Mouse (Mus musculus) neural tube, embryonic 11.5 days (tissue): ENCODE measurements around the gene Slc47a1. TPM values are rescaled to one million over a fixed set of nuclear protein-coding genes. Genes with fewer than 3 reads are reported as not detected.
A peak's percentile ranks its signal among the peaks of the same experiment; 100 is the strongest.
"Not testable (repeated sequence)": the region's sequence is repeated elsewhere in the genome, so short reads cannot be mapped to it uniquely, and the experiment has no call there.

ENCODE experiments used
- ATAC-seq: fragments of 200-750 bp; cut with Nextera tagmentation; 2 replicates; pipeline ENCODE4 v1.8.0; 2017; ENCODE audit warnings: moderate number of reproducible peaks, mild to moderate bottlenecking, moderate TSS enrichment, moderate library complexity; ENCODE audit not compliant: insufficient read depth, low FRiP score, low TSS enrichment
- DNase-seq: peaks from one replicate; pipeline ENCODE4 v3.0.0-alpha.2; 2015; ENCODE audit warnings: low spot score
- H3K27ac ChIP-seq: fragments of 300-500 bp; sonication (generic); 2 replicates; pipeline ENCODE4 v1.5.1; 2014; ENCODE audit warnings: low read depth, mild to moderate bottlenecking, low read length
- H3K27me3 ChIP-seq: fragments of 300-500 bp; sonication (generic); 2 replicates; pipeline ENCODE4 v1.6.1; 2014; ENCODE audit warnings: mild to moderate bottlenecking, low read length, mixed read lengths; ENCODE audit not compliant: control insufficient read depth, insufficient read depth
- H3K36me3 ChIP-seq: fragments of 300-500 bp; sonication (generic); 2 replicates; pipeline ENCODE4 v1.6.1; 2014; ENCODE audit warnings: mild to moderate bottlenecking, low read length, moderate library complexity, mixed read lengths; ENCODE audit not compliant: control insufficient read depth, insufficient read depth
- H3K4me1 ChIP-seq: fragments of 300-500 bp; sonication (generic); 2 replicates; pipeline ENCODE4 v1.6.1; 2014; ENCODE audit warnings: low read length, mixed read lengths; ENCODE audit not compliant: control insufficient read depth, insufficient read depth
- H3K4me2 ChIP-seq: fragments of 300-500 bp; sonication (generic); 2 replicates; pipeline ENCODE4 v1.6.1; 2014; ENCODE audit warnings: low read depth, mild to moderate bottlenecking, moderate library complexity
- H3K4me3 ChIP-seq: fragments of 300-500 bp; sonication (generic); 2 replicates; pipeline ENCODE4 v1.5.1; 2014; ENCODE audit warnings: low read depth, low read length
- H3K9ac ChIP-seq: fragments of 300-500 bp; sonication (generic); 2 replicates; pipeline ENCODE4 v1.6.1; 2014; ENCODE audit warnings: mild to moderate bottlenecking, low read length
- H3K9me3 ChIP-seq: fragments of 300-500 bp; sonication (generic); 2 replicates; pipeline ENCODE4 v1.6.1; 2016; ENCODE audit warnings: low read length; ENCODE audit not compliant: control insufficient read depth
- WGBS: fragments of 180-500 bp; shearing (Covaris S2); extraction: QIAGEN DNeasy Blood & Tissue Kit; methylation state at CpG from one replicate; pipeline ENCODE4 v1.1.7; 2014; 5-methylcytosine and 5-hydroxymethylcytosine counted together
- polyA plus RNA-seq: library from polyadenylated mRNA; unstranded; fragments of >200 nt; fragmentation: Nextera tagmentation; extraction: Ambion mirVana; gene quantifications from 2 replicates; pipeline ENCODE4 v1.2.1, GENCODE M21; 2014

Slc47a1 gene
- polyA plus RNA-seq, result 0.08 TPM in 1 of 2 replicates, not detected in the other

DNA sequence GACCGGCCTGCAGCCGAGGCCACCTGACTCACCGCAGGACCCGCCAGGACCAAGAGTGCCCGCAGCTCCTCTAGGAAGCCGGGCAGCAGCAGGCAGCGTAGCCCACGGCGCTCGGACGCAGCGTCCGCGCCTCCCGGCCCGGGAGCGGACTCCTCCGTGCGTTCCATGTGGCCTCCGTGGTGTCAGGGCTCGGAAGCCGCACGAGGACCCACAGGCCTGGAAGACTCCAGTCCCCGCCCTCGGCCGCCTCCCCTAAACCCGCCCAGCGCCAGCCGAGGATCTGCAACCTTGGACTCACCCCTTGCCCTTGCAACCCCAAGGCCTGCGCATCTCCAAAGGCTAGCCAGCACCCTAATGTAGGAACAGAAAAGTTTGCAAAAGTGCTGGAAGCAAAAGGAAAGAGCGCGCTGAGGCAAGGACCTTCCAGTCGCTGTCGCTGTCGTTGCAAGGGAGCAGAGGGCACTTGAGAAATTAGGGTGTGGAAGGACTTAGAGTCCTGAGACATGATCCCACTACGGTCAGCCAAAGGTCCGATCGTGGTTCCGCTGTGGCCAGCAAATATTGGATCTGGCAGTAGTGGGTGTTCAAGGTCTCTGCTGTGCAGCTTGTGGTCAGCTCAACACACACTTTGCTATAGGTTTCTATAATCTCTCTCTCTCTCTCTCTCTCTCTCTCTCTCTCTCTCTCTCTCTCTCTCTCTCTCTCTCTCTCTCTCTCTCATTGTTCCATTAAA, at the start of gene Slc47a1:
Gene Slc47a1 (minus strand): TSS at position 465 of the 733 bp plus-strand sequence.
- Histone ChIP-seq H3K4me3 (peak within 1 kb of the TSS; percentile 25), H3K4me2 (peak within 1 kb of the TSS; percentile 39), H3K36me3 (no peaks in the 10 kb centered on the region), H3K4me1 (no peaks in the 10 kb centered on the region; the same call in 1 of the 2 replicates), H3K27ac (no peak within 1 kb of the TSS), H3K27me3 (peaks cover 24% of the 10 kb centered on the region), H3K9me3 (no peaks in the 10 kb centered on the region), H3K9ac (0 out of 2 replicates have a peak within 1 kb of the TSS, but pooled peaks have one; percentile 29)
- WGBS, result 17% methylated on average over 39 of the region's 39 CpGs
- DNase-seq (peak; percentile 13), ATAC-seq (no peak)

GRCm38 (mm10) chr11:61419253-61419652, 41.1 kb upstream of the Slc47a1 start:
- ATAC-seq, result no peak
- no peak overlapping the region for H3K27ac ChIP-seq
- 85% methylated on average over 6 of the region's 6 CpGs for WGBS
- no peaks in the 10 kb centered on the region for H3K9me3 ChIP-seq
- H3K4me2 ChIP-seq, result no peak overlapping the region
- no peaks in the 10 kb centered on the region for H3K27me3 ChIP-seq
- H3K4me3 ChIP-seq, result no peak overlapping the region
- no peak for DNase-seq
- no peak overlapping the region for H3K9ac ChIP-seq
- no peaks in the 10 kb centered on the region for H3K36me3 ChIP-seq
- H3K4me1 ChIP-seq, result no peaks in the 10 kb centered on the region

DNA sequence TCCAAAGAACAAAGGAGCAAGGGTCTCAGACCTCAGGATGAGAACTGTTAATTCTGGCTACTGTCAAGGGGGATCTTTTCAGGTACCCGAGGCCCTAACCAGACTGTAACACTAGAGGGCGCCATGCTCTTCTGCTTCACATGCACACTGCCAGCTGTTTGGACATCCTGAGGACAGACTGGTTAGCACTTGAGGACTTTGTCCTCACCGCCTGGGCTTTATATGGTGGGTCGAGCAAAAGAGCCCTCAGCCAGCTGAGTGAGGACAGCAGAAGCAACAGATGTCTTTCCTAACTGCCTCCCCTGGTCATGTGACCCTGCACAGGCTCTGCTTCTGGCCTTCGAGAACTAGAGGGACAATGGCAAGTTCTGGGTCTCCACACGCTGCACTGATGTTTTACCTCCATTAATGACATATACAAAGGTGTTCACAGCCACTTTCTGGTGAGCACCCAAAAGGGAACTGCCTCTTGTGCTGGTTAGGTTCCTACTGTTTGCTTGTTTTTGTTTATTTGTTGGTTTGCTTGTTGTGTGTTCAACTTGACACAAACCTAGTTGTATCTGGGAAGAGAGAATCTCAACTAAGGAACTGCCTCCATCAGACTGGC, 39.9 kb upstream of the Slc47a1 start:
- H3K4me1 ChIP-seq, result no peaks in the 10 kb centered on the region
- H3K4me2 ChIP-seq, result no peak overlapping the region
- no peaks in the 10 kb centered on the region for H3K27me3 ChIP-seq
- no peak overlapping the region for H3K9ac ChIP-seq
- no peaks in the 10 kb centered on the region for H3K36me3 ChIP-seq
- DNase-seq, result peak; percentile 83
- no peak overlapping the region for H3K27ac ChIP-seq
- 32% methylated on average over 6 of the region's 6 CpGs for WGBS
- H3K9me3 ChIP-seq, result no peaks in the 10 kb centered on the region
- no peak for ATAC-seq
- no peak overlapping the region for H3K4me3 ChIP-seq

DNA sequence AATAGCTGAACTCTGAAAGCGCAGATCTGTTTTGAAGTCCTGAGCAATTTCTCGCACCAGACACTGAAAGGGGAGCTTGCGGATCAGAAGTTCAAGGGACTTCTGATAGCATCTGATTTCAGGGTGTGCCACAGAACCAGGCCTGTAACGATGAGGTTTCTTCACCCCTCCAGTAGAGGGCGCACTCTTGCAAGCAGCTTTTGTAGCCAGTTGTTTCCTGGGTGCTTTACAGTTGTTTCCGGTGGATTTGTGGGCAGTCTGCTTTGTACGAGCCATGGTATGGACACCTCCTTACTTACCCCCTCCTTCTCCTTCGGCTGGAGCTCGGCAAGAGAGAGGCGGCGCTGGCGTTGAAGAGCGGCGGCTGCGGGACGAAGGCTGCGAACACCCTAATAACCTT, 38.4 kb upstream of the Slc47a1 start:
- H3K9me3 ChIP-seq, H3K36me3 ChIP-seq, H3K27me3 ChIP-seq, H3K27ac ChIP-seq, H3K4me3 ChIP-seq, H3K9ac ChIP-seq, ATAC-seq, H3K4me2 ChIP-seq, DNase-seq, H3K4me1 ChIP-seq: not testable (repeated sequence)
- 84% methylated on average over 17 of the region's 17 CpGs for WGBS

GRCm38 (mm10) chr11:61415444-61415843, 37.3 kb upstream of the Slc47a1 start:
- ATAC-seq, result no peak
- WGBS, result 79% methylated on average over 1 of the region's 1 CpGs
- H3K4me2 ChIP-seq, result no peak overlapping the region
- H3K27me3 ChIP-seq, result no peaks in the 10 kb centered on the region
- H3K9ac ChIP-seq, result no peak overlapping the region
- no peaks in the 10 kb centered on the region for H3K36me3 ChIP-seq
- DNase-seq, result no peak
- H3K4me1 ChIP-seq, result no peaks in the 10 kb centered on the region
- no peak overlapping the region for H3K27ac ChIP-seq
- H3K4me3 ChIP-seq, result no peak overlapping the region
- no peaks in the 10 kb centered on the region for H3K9me3 ChIP-seq

GRCm38 (mm10) chr11:61414560-61414959, 36.4 kb upstream of the Slc47a1 start:
- 84% methylated on average over 3 of the region's 3 CpGs for WGBS
- Histone ChIP-seq H3K4me2 (no peak overlapping the region), H3K9me3 (no peaks in the 10 kb centered on the region), H3K27me3 (no peaks in the 10 kb centered on the region), H3K4me1 (no peaks in the 10 kb centered on the region), H3K4me3 (no peak overlapping the region), H3K9ac (no peak overlapping the region), H3K27ac (no peak overlapping the region), H3K36me3 (no peaks in the 10 kb centered on the region)
- DNase-seq (no peak), ATAC-seq (no peak)

DNA sequence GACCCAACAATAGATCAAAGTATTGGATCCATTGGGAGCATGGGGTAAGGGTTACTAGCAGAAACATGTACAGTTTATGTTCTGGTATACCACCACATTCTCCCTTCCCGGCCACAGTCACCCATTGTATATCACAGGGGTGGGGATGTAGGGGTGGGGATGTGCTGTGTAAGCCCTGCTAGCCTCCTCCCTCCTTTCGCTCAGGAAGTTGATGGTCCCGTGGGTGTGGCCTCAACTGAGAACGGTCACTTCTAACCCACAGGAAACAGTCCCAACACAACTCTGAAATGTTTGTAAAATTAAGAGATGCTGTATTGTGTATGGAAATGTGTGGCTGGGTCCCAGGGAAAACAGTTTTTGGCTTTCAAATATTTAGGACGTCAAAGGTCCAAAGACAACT, 35.3 kb upstream of the Slc47a1 start:
- no peaks in the 10 kb centered on the region for H3K36me3 ChIP-seq
- no peak for ATAC-seq
- no peaks in the 10 kb centered on the region for H3K27me3 ChIP-seq
- 83% methylated on average over 5 of the region's 5 CpGs for WGBS
- no peaks in the 10 kb centered on the region for H3K4me1 ChIP-seq
- no peak overlapping the region for H3K27ac ChIP-seq
- DNase-seq, result no peak
- no peak overlapping the region for H3K4me3 ChIP-seq
- H3K9me3 ChIP-seq, result no peaks in the 10 kb centered on the region
- no peak overlapping the region for H3K9ac ChIP-seq
- no peak overlapping the region for H3K4me2 ChIP-seq

- H3K27me3 ChIP-seq, result no peaks in the 10 kb centered on the region
- H3K9ac ChIP-seq, result no peak overlapping the region
- H3K9me3 ChIP-seq, result no peaks in the 10 kb centered on the region
- DNase-seq, result no peak
- ATAC-seq, result no peak
- WGBS, result 51% methylated on average over 7 of the region's 7 CpGs
- H3K4me3 ChIP-seq, result no peak overlapping the region
- H3K36me3 ChIP-seq, result no peaks in the 10 kb centered on the region
- H3K4me2 ChIP-seq, result no peak overlapping the region
- no peaks in the 10 kb centered on the region for H3K4me1 ChIP-seq
- no peak overlapping the region for H3K27ac ChIP-seq
Observed at GRCm38 (mm10) chr11:61411809-61412208, 33.7 kb upstream of the Slc47a1 start.

DNA sequence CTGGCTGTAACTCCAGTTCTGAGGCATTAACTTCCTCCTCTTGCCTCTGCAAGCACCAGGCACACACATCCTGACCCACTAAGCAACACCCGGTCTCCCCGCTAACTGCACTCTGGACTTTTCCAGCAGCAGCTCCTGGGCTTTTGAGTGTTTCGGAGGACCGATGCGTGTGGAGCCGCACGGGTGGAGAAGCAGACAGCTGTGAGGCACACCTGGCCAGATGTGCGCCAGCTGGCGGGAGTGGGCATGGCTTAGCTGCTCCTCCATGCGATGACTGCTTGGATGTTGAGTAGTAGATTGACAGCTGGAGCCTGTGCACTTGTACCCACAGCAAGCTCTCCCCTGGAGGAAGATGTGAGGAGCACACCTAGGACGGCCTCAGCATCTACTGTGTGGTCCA, 33.1 kb upstream of the Slc47a1 start:
- Histone ChIP-seq H3K9ac (no peak overlapping the region), H3K9me3 (no peaks in the 10 kb centered on the region), H3K4me3 (no peak overlapping the region), H3K27ac (no peak overlapping the region), H3K4me2 (no peak overlapping the region), H3K4me1 (no peaks in the 10 kb centered on the region), H3K27me3 (no peaks in the 10 kb centered on the region), H3K36me3 (no peaks in the 10 kb centered on the region)
- WGBS, result 88% methylated on average over 11 of the region's 11 CpGs
- no peak for DNase-seq
- no peak for ATAC-seq
